Mouse (Mus musculus): ENCODE measurements at regions not wholly inside any gene's neighbourhood (a gene's known extent, or its start where the extent isn't known, plus 50 kb on each side); places are given as distances from the start of the nearest gene placed in this dataset.

GRCm38 (mm10) chr2:128217784-128218467, 92.1 kb downstream of the Bcl2l11 start:
- Histone ChIP-seq H3K4me2 (ENCODE audit: low read length) (no peak overlapping the region), H3K9ac (ENCODE audit: low read depth, low read length) (no peak overlapping the region), H3K36me3 (ENCODE audit: insufficient read depth, low read length) (no peaks in the 10 kb centered on the region), H3K27me3 (ENCODE audit: insufficient read depth, low read length) (no peaks in the 10 kb centered on the region), H3K4me3 (replicated peaks; ENCODE audit: low read depth, low read length) (no peak overlapping the region), H3K27ac (no peak overlapping the region), H3K4me1 (replicated peaks; ENCODE audit: insufficient read depth, low read length) (no peaks in the 10 kb centered on the region), H3K9me3 (replicated peaks; ENCODE audit: low read length) (no peaks in the 10 kb centered on the region)
- no peak for TF ChIP-seq CTCF (IDR thresholded peaks at IDR 0.05; ENCODE audit: low read depth)
- DNase-seq (ENCODE audit: low spot score) (no peak), ATAC-seq (replicated peaks; ENCODE audit: low FRiP score, low read depth) (no peak)
- WGBS, result 72% methylated on average over 7 of the region's 7 CpGs

GRCm38 (mm10) chr2:128218961-128219360, 93.1 kb downstream of the Bcl2l11 start:
- 58% methylated on average over 4 of the region's 4 CpGs for WGBS
- TF ChIP-seq CTCF (IDR thresholded peaks at IDR 0.05; ENCODE audit: low read depth), result no peak

GRCm38 (mm10) chr2:128221055-128221454, 95.2 kb downstream of the Bcl2l11 start:
- Histone ChIP-seq H3K36me3 (ENCODE audit: insufficient read depth, low read length) (no peaks in the 10 kb centered on the region), H3K4me1 (replicated peaks; ENCODE audit: insufficient read depth, low read length) (no peaks in the 10 kb centered on the region), H3K9ac (ENCODE audit: low read depth, low read length) (no peak overlapping the region), H3K27me3 (ENCODE audit: insufficient read depth, low read length) (no peaks in the 10 kb centered on the region), H3K4me3 (replicated peaks; ENCODE audit: low read depth, low read length) (no peak overlapping the region), H3K9me3 (replicated peaks; ENCODE audit: low read length) (no peaks in the 10 kb centered on the region), H3K27ac (no peak overlapping the region), H3K4me2 (ENCODE audit: low read length) (no peak overlapping the region)
- DNase-seq (ENCODE audit: low spot score) (no peak), ATAC-seq (replicated peaks; ENCODE audit: low FRiP score, low read depth) (no peak)
- 73% methylated on average over 1 of the region's 1 CpGs for WGBS
- no peak for TF ChIP-seq CTCF (IDR thresholded peaks at IDR 0.05; ENCODE audit: low read depth)

More at GRCm38 (mm10) chr2:128218961-128219360, 93.1 kb downstream of the Bcl2l11 start:
- Histone ChIP-seq H3K9ac (ENCODE audit: low read depth, low read length) (no peak overlapping the region), H3K4me3 (replicated peaks; ENCODE audit: low read depth, low read length) (no peak overlapping the region), H3K9me3 (replicated peaks; ENCODE audit: low read length) (no peaks in the 10 kb centered on the region), H3K36me3 (ENCODE audit: insufficient read depth, low read length) (no peaks in the 10 kb centered on the region), H3K4me1 (replicated peaks; ENCODE audit: insufficient read depth, low read length) (no peaks in the 10 kb centered on the region), H3K4me2 (ENCODE audit: low read length) (no peak overlapping the region), H3K27me3 (ENCODE audit: insufficient read depth, low read length) (no peaks in the 10 kb centered on the region), H3K27ac (no peak overlapping the region)
- DNase-seq (ENCODE audit: low spot score) (no peak), ATAC-seq (replicated peaks; ENCODE audit: low FRiP score, low read depth) (no peak)

DNA sequence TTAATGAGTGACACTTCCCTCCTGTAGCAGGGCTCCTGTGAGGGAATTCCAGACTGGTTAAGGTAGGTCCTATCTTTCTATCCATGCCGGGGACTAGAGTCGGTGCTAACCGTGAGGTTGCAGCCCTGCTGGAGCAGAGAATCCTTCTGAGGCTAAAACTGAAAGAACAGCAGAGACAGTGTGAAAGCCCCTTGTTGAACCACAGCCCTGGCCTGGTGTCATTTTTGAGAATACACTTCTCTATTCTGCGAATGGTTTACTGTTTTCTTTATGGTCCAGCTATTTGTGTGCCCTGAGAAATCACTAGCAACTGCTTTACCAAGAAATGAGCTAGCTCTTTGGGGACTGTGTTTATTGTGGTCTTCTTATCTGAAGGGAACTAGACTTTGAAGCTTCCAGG, 95.8 kb downstream of the Bcl2l11 start:
- TF ChIP-seq CTCF (IDR thresholded peaks at IDR 0.05; ENCODE audit: low read depth), result no peak
- WGBS, result 84% methylated on average over 4 of the region's 4 CpGs
- no peak for ATAC-seq (replicated peaks; ENCODE audit: low FRiP score, low read depth)

GRCm38 (mm10) chr2:128226465-128227047, 100.7 kb downstream of the Bcl2l11 start:
- no peak for TF ChIP-seq CTCF (IDR thresholded peaks at IDR 0.05; ENCODE audit: low read depth)
- WGBS, result 92% methylated on average over 9 of the region's 9 CpGs

More for the DNA sequence above, 95.8 kb downstream of the Bcl2l11 start:
- H3K4me2 ChIP-seq (ENCODE audit: low read length), result no peak overlapping the region
- H3K27me3 ChIP-seq (ENCODE audit: insufficient read depth, low read length), result no peaks in the 10 kb centered on the region
- H3K27ac ChIP-seq, result no peak overlapping the region
- no peaks in the 10 kb centered on the region for H3K4me1 ChIP-seq (replicated peaks; ENCODE audit: insufficient read depth, low read length)
- no peaks in the 10 kb centered on the region for H3K36me3 ChIP-seq (ENCODE audit: insufficient read depth, low read length)
- DNase-seq (ENCODE audit: low spot score), result no peak
- no peak overlapping the region for H3K4me3 ChIP-seq (replicated peaks; ENCODE audit: low read depth, low read length)
- H3K9me3 ChIP-seq (replicated peaks; ENCODE audit: low read length), result no peaks in the 10 kb centered on the region
- no peak overlapping the region for H3K9ac ChIP-seq (ENCODE audit: low read depth, low read length)

DNA sequence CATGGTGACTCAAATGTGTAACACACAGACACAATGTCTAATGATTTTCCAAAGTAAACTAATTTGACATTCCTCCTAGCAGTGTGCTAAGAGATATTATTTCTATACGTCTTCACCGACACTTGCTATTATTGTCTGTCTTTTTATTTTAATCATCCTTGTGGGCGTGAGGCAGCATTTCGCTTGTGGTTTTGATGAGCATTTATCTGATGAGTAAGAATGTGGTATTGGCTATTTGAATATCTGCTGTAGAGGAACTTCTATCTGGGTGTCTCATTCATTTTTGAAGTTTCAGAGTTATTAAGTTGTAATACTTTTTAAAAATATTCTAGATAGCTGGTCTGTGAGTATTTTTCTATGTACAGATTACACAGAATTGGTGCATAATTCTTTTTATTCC, 103.9 kb downstream of the Bcl2l11 start:
- Histone ChIP-seq H3K36me3 (ENCODE audit: insufficient read depth, low read length) (no peaks in the 10 kb centered on the region), H3K4me2 (ENCODE audit: low read length) (no peak overlapping the region), H3K9me3 (replicated peaks; ENCODE audit: low read length) (no peaks in the 10 kb centered on the region), H3K9ac (ENCODE audit: low read depth, low read length) (no peak overlapping the region), H3K27ac (no peak overlapping the region), H3K27me3 (ENCODE audit: insufficient read depth, low read length) (no peaks in the 10 kb centered on the region), H3K4me3 (replicated peaks; ENCODE audit: low read depth, low read length) (no peak overlapping the region), H3K4me1 (replicated peaks; ENCODE audit: insufficient read depth, low read length) (0 out of 2 replicates have a peak, but pooled peaks cover 3% of the 10 kb centered on the region)
- DNase-seq (ENCODE audit: low spot score) (no peak), ATAC-seq (replicated peaks; ENCODE audit: low FRiP score, low read depth) (no peak)
- WGBS, result 92% methylated on average over 4 of the region's 4 CpGs
- no peak for TF ChIP-seq CTCF (IDR thresholded peaks at IDR 0.05; ENCODE audit: low read depth)

More at GRCm38 (mm10) chr2:128226465-128227047, 100.7 kb downstream of the Bcl2l11 start:
- H3K9me3 ChIP-seq (replicated peaks; ENCODE audit: low read length), result no peaks in the 10 kb centered on the region
- H3K4me3 ChIP-seq (replicated peaks; ENCODE audit: low read depth, low read length), result no peak overlapping the region
- H3K9ac ChIP-seq (ENCODE audit: low read depth, low read length), result no peak overlapping the region
- ATAC-seq (replicated peaks; ENCODE audit: low FRiP score, low read depth) (no peak), DNase-seq (ENCODE audit: low spot score) (no peak)
- H3K4me2 ChIP-seq (ENCODE audit: low read length), result no peak overlapping the region
- H3K27me3 ChIP-seq (ENCODE audit: insufficient read depth, low read length), result no peaks in the 10 kb centered on the region
- H3K36me3 ChIP-seq (ENCODE audit: insufficient read depth, low read length), result no peaks in the 10 kb centered on the region
- H3K4me1 ChIP-seq (replicated peaks; ENCODE audit: insufficient read depth, low read length), result no peaks in the 10 kb centered on the region
- no peak overlapping the region for H3K27ac ChIP-seq

Data from kidney, postnatal 0 days (tissue).